Mouse (Mus musculus) testis, postnatal 10 days (tissue): ENCODE data around the gene Tmem192.

Source experiments
- DNase-seq: peaks from one replicate; pipeline ENCODE4 v3.0.0; 2021; ENCODE audit warnings: low spot score

Gene Tmem192

GRCm38 (mm10) chr8:64946820-64947697, at the start of gene Tmem192:
Tmem192 (plus strand) TSS chr8:64947185.
- DNase-seq: peak; percentile 98

DNA sequence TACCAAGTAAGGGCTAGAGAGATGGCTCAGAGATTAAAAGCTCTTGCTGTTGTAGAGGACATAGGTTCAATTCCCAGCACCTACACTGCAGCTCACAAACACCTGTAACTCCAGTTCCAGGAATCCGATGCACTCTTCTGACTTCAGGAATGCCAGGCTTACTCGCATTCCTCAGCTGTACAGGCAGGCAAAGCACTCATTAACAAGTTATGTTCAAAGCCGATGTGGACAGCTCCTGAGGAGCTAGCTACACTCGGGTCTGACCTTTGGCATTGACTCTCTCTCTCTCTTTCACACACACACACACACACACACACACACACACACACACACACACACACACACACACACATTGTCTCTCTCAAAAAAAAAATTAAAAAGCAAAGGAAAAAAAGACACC, 48.3 kb upstream of the Tmem192 start:
- DNase-seq: no peak

- DNase-seq: no peak
Observed at GRCm38 (mm10) chr8:64900645-64901044, 46.3 kb upstream of the Tmem192 start.

- DNase-seq: no peak
Observed at GRCm38 (mm10) chr8:64901527-64902156, 45.3 kb upstream of the Tmem192 start.

- no peak for DNase-seq
Observed at GRCm38 (mm10) chr8:64902191-64902590, 44.8 kb upstream of the Tmem192 start.

DNA sequence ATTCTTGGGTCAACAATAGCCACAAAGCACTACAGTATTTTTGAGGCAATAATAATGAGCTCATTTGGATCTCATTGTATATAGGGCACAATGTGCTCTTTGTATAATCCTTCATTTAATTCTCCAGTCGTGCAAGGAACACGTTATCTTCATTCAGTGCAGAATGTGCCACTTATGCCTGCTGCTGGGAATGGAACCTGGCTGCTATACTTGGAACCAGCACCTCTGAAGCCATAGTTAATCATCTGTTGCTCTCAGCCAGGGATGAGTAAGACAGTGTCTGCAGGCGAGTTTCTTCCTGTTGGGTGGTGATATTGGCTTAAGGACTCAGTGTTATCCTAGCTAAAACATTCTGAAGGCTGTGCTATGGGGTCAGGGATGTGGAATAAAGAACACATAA, 43.2 kb upstream of the Tmem192 start:
- no peak for DNase-seq

- no peak for DNase-seq
Observed at GRCm38 (mm10) chr8:64910026-64910425, 37.0 kb upstream of the Tmem192 start.

DNA sequence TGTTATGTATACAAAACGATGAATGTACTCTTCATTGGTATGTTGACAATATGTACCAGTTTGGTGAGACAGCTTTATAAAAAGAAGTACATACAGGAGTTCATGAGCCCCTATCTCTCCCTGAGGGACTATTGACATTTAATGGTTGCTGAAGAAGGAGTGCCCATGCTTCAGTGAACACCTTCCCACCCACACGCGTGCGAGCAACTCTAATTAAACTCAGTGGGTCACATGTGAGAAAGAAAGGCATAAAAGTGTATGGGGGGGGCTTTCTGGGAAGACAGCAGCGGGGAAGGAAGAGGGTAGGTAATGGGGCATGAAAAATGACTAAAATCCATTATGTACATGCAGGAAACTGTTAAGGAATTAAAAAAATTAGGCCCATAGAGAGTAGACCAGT, 30.2 kb upstream of the Tmem192 start:
- DNase-seq: no peak

DNA sequence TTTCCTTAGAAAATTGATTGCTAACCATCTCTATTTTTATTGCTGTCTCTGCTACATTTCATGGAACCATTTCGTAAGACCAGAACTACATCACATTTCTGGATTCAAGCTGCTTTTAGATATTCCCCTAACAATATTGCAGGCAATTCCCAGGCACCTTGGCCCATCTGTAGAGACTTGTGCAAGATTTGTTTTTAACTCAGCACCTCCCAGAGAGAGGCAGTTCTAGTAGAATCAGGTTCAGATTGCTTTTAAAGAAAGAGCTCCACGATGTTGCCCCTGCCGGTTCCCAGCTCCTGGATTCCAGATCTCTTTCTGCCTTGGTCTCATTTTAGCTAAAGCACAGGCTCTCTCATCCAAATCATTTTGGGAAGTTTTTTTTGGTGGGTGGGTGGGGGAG, 23.7 kb upstream of the Tmem192 start:
- no peak for DNase-seq

GRCm38 (mm10) chr8:64925762-64926161, 21.2 kb upstream of the Tmem192 start:
- no peak for DNase-seq

DNA sequence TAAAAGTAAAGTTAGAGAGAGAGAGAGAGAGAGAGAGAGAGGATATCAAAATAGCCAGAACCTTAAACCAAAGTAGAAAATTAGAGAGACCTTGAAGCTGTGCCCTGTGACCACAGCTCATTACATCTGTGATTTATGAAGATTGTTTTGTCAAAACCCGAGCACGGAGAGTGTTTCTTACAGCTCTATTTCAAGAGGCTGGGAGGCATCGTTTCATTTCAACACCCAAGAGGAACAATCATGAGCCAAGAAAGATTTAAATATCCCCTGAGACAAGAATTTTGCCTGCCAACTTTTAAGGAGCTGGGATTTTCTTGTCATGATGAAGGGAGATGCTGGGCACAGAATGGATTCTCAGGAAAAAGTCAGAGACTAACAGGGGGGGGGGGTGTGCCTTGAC, 20.6 kb upstream of the Tmem192 start:
- no peak for DNase-seq

DNA sequence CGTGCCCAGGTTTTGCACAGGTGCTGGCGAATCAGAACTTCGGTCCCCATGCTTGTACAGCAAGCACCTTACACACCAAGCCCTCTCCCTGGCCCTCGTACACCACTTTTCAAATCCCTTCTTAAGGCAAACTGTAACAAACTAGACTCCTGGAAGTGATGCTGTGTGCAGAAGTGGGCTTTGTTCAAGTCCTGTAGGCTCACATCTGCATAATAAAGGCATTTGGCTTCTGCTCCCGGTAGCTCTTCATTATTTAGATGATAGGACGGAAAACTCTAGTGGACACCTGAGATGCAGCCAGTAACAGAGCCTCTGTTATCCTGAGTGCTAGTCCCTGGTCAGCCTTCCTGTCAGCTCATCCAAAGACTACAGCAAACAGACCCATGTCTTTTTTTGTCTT, 18.0 kb upstream of the Tmem192 start:
- DNase-seq: no peak

DNA sequence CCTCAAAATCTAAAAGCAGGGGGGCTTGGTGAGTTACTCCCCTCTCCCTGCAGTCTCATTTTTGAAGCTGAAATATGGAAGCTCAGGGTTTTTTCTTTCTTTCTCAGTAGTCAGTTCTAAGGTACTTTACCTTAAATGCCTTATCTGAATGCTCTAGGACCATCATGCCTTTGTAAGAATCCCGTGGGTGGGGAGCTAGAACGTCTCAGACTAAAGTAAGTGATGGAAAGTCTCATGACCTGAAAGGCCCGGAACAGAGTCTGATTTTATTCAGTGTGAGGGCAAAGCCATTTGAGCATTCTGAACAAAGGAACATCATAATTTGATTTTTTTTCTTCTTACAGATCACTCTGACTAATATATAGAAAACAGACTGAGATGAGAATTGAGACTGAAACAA, 12.0 kb upstream of the Tmem192 start:
- no peak for DNase-seq

DNA sequence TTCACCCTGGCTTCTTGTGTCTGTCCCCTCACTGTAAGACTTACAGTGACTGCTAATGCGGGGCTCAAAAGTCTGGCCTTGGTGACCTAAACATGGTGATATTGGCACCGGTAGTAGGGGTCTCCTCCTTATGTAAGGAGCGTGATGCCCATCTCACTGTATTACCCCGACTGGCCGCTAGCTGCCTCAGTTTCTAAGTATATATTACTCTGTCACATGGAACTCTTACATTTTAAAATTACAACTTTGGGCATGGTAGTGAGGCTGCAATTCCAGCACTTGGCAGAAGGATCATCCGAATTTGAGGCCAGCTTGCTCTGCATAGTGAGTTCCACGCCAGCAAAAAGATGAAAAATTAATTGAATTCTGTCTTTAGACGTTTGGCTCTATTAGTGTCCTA, 6.0 kb upstream of the Tmem192 start:
- no peak for DNase-seq

- peak; percentile 91 for DNase-seq
Observed at GRCm38 (mm10) chr8:64941495-64941894, 5.5 kb upstream of the Tmem192 start.

- no peak for DNase-seq
Observed at GRCm38 (mm10) chr8:64942946-64943345, 4.0 kb upstream of the Tmem192 start.

DNA sequence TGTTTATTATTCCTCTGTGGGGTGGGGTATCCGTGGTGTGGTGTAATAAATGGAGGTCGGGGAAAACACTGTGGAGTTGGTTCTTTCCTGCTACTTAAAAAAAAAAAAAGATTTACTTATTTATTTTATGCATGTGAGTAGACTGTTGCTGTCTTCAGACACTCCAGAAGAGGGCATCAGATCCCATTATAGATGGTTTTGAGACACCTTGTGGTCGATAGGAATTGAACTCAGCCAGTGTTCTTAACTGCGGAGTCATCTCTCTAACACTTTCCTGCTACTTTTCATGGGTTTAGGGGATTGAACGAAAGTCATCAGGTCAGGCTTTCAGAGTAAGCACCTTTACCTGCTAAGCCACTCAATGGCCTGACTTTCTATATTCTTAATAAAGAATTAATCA, 2.2 kb upstream of the Tmem192 start:
- no peak for DNase-seq

DNA sequence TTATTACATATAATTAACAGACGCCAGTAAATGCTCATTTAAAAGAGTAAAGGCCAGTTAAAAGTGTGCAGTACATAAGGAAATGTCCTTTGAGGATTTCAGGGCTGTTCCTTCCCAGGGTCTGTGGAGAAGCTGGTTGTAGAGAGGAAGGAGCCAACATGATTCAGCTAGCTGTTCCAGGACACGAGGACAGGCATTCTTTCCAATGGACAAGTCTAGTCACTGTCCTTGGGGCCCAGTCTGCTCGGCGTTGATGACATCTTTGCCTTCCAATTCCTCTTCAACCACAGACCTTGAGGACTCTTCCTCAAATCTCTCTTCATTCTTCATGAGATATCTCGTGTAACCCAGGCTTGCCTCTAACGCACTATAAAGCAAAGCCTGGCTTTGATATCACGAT, 1.4 kb upstream of the Tmem192 start:
- no peak for DNase-seq

- no peak for DNase-seq
Observed at GRCm38 (mm10) chr8:64946441-64946819, 555 bp upstream of the Tmem192 start.

GRCm38 (mm10) chr8:64947698-64948034, 681 bp downstream of the Tmem192 start:
- no peak for DNase-seq

GRCm38 (mm10) chr8:64948371-64948770, 1.4 kb downstream of the Tmem192 start:
- DNase-seq: no peak

- DNase-seq: no peak
Observed at GRCm38 (mm10) chr8:64952101-64952500, 5.1 kb downstream of the Tmem192 start.

DNA sequence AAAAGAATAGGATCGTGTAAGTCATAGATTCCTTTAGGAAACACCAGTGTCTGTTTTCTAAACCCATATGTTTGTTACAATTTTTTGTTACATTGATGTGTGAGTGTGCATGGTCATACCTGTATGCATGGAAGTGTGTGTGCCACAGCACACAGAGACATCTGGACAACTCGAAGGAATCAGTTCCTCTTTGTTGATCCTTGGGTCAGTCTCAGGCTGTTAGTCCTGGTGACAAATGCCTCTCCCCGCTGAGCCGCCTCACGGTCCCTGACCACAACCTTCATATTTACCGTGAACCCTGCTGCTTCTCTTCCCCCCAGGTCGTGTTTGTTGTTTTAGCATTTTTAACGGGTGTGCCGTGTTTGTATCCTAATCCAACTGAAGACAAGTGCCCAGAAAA, 12.0 kb downstream of the Tmem192 start:
- no peak for DNase-seq

GRCm38 (mm10) chr8:64962836-64963235, 15.9 kb downstream of the Tmem192 start:
- DNase-seq: no peak
